Mouse (Mus musculus) cerebellum, postnatal 36 days (tissue): ENCODE measurements around the gene Tmc4.
"Not testable (repeated sequence)": the region's sequence is repeated elsewhere in the genome, so short reads cannot be mapped to it uniquely, and the experiment has no call there.

Experiments used
- DNase-seq, 2 experiments: peaks; one replicate each; pipeline ENCODE4 v3.0.0; 2021 to 2022; ENCODE audit warnings: mixed read lengths in 2 of 2

Gene Tmc4

DNA sequence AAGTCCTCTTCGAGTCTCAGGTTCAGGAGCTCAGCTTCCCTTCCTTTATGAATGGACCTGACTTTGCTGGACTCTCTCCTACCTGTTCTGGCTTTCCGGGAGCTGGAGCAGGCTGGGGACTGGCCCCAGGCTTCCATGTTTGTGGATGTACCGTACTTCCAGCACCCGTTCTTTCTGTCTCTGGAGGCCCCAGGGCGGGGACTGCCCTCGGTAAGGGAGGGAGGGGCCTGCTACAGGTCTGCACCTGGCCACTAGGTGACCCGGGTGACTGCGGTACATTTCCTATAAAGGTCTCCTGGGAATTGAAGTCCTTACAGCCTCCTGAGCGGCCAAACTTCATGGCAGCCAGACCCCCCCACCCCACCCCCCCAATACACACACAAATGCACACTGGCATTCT, at the start of gene Tmc4:
Tmc4 (minus strand) TSS at position 212 of the 400 bp plus-strand sequence.
- no peak for DNase-seq

DNA sequence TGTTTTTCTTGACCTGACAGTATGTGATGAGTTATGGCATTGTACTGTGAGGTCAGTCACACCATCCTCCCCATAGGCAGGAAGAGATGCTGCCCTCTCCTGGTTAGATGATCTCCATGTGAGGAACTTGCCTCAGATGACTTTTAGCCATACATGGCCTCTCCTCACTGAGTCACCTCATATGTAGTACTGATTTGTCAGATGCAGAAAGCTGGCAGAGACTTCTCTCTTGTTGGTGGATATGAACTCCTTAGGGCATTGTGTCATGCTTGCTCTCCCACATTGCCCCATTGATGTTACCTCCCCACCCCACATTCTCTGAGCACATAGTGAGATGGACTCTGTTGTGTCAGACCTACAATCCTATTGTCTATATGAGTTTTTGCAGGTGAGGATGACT, 48.1 kb upstream of the Tmc4 start:
- not testable (repeated sequence) for DNase-seq

DNA sequence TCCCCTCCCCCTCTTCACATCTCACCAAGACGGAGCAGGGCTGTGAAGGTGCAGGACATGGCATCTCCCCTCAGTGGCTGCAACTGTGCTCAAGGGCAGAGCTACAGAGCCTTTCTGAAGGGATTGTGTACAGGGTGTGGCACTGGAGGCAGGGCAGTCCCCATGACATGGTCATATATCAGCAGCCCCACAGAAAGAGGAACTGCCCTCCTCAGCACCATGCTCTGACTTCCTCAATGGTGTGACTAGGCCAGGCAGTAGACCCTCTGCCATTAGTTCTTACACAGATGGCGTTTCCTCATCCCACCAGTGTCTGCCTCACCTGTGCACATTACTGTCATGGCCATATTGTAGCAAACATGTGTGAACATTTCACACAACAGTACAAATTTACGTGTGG, 42.9 kb upstream of the Tmc4 start, which contains the start of gene Pirb:
Pirb (minus strand) TSS at position 124 of the 400 bp plus-strand sequence.
- DNase-seq = not testable (repeated sequence)

- DNase-seq = no peak
Observed at GRCm38 (mm10) chr7:3715249-3715648, 37.9 kb upstream of the Tmc4 start.

- DNase-seq = no peak
Observed at GRCm38 (mm10) chr7:3712264-3712942, 35.0 kb upstream of the Tmc4 start.

DNA sequence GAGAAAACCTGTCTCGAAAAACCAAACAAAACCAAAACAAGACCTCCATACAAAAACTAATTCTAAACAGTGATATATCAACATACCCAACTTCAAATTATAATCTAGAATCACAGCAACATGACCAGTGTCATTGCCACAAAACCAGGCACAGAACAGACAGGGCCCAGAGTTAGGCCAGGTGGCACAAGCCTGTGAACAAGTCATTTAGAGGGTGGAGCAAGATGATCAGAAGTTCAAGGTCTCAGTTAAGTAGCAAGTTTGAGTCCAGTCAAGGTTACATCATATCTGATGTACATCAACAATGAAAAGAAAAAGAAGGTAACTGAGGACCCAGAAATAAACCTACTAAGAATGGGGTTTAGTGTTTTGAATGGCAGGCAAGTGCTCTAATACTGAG, 31.6 kb upstream of the Tmc4 start:
- no peak for DNase-seq

DNA sequence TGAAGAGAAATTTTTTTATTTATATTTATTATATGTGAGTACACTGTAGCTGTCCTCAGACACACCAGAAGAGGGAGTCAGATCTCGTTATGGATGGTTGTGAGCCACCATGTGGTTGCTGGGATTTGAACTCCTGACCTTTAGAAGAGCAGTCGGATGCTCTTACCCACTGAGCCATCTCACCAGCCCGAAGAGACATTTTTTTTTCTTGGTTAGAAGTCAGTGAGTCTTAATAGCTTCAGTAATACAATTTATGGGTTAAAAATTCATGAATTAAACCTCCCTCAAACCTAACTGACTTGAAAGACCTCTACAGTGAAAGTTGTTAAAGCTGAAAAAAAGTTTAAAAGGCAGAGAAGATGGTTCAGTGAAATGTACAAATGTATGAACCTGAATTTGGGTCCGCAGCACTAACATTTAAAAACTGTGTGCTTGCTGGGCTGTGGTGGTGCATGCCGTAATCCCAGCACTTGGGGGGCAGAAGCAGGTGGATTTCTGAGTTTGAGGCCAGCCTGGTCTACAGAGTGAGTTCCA, 31.2 kb upstream of the Tmc4 start:
- DNase-seq = not testable (repeated sequence)

GRCm38 (mm10) chr7:3707568-3708413, 30.4 kb upstream of the Tmc4 start:
- no peak for DNase-seq

DNA sequence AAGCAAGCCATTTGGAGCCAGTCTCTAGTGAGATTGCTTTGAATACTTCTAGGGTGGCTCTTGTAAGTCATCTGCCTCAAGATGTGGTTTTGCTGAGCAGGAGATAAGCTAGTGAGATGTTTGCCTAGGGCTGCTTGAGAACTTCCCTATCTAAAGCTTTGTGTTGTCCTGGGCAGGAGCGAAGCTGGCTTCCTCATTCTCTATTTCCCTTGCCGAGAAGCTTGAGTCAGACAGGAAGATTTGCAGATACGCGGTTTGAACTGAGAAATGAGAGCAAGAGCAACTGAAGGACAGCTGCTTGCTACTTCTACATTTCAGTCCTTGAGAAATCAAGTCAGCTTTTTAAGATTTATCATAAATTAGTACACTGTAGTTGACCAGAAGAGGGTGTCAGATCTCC, 29.7 kb upstream of the Tmc4 start:
- DNase-seq = no peak

GRCm38 (mm10) chr7:3706343-3706934, 29.1 kb upstream of the Tmc4 start:
- no peak for DNase-seq

DNA sequence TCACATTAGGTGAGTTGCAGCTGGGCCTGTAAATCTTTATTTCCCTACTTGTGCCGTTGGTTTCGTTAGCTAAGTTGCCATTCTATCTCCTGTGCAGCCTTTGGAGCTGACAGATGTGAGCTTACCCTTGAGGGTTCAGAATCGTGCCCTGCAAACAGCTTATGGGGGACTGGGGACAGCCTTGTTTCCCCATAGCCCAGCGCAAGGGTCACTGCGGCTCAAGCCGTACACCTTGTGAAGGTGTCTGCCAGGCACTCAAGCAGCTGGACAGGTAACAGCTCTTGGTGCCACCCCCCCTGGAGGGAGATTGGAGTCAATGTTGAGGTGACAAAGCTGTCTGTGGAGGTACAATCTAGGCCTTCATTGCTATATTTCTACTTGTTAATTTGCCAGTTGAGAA, 28.6 kb upstream of the Tmc4 start:
- DNase-seq = no peak

- DNase-seq = not testable (repeated sequence)
Observed at GRCm38 (mm10) chr7:3705461-3705860, 28.1 kb upstream of the Tmc4 start.

- no peak for DNase-seq
Observed at GRCm38 (mm10) chr7:3704475-3704874, 27.1 kb upstream of the Tmc4 start.

GRCm38 (mm10) chr7:3703879-3704441, 26.6 kb upstream of the Tmc4 start, which contains the start of gene Rps9:
Rps9 (plus strand) TSS chr7:3703993.
- DNase-seq = peak; percentile 97 to 99

GRCm38 (mm10) chr7:3703148-3703878, 26.0 kb upstream of the Tmc4 start:
- no peak for DNase-seq

- no peak for DNase-seq
Observed at GRCm38 (mm10) chr7:3698471-3698870, 21.1 kb upstream of the Tmc4 start.

GRCm38 (mm10) chr7:3694949-3695305, 17.6 kb upstream of the Tmc4 start:
- peak in 1 of 2 experiments; percentile 21 for DNase-seq

- peak; percentile 26 to 35 for DNase-seq
Observed at GRCm38 (mm10) chr7:3694076-3694948, 17.0 kb upstream of the Tmc4 start.

GRCm38 (mm10) chr7:3693809-3694075, 16.4 kb upstream of the Tmc4 start:
- no peak for DNase-seq

GRCm38 (mm10) chr7:3692987-3693808, 15.8 kb upstream of the Tmc4 start, which contains the start of gene Mboat7:
Mboat7 (minus strand) TSS chr7:3693523.
- peak; percentile 93 to 97 for DNase-seq
